Mouse (Mus musculus) forebrain, embryonic 11.5 days (tissue): ENCODE measurements at regions not wholly inside any gene's neighbourhood (a gene's known extent, or its start where the extent isn't known, plus 50 kb on each side); places are given as distances from the start of the nearest gene placed in this dataset.

Source experiments
- ATAC-seq: fragments of 200-750 bp; cut with Nextera tagmentation; replicated peaks from 2 replicates; pipeline ENCODE4 v1.8.0; 2017; ENCODE audit warnings: moderate TSS enrichment; ENCODE audit not compliant: low FRiP score
- DNase-seq: peaks from one replicate; pipeline ENCODE4 v3.0.0-alpha.2; 2017; ENCODE audit warnings: low spot score
- H3K27ac ChIP-seq: fragments of 300-500 bp; sonication (generic); 2 replicates; pipeline ENCODE4 v1.5.1; 2014; ENCODE audit warnings: low read depth, low read length
- H3K27me3 ChIP-seq: fragments of 300-500 bp; sonication (generic); 2 replicates; pipeline ENCODE4 v1.6.1; 2014; ENCODE audit warnings: mild to moderate bottlenecking, low read length, mixed read lengths; ENCODE audit not compliant: control insufficient read depth, insufficient read depth
- H3K36me3 ChIP-seq: fragments of 300-500 bp; sonication (generic); 2 replicates; pipeline ENCODE4 v1.6.1; 2014; ENCODE audit warnings: mild to moderate bottlenecking, low read length, moderate library complexity, mixed read lengths; ENCODE audit not compliant: control insufficient read depth, insufficient read depth
- H3K4me1 ChIP-seq: fragments of 300-500 bp; sonication (generic); replicated peaks from 2 replicates; pipeline ENCODE4 v1.6.1; 2014; ENCODE audit warnings: low read length, mixed read lengths; ENCODE audit not compliant: control insufficient read depth, insufficient read depth
- H3K4me2 ChIP-seq: fragments of 300-500 bp; sonication (generic); 2 replicates; pipeline ENCODE4 v1.6.1; 2014; ENCODE audit warnings: low read depth, mild to moderate bottlenecking, low read length, moderate library complexity, mixed read lengths; ENCODE audit not compliant: severe bottlenecking
- H3K4me3 ChIP-seq: fragments of 300-500 bp; sonication (generic); 2 replicates; pipeline ENCODE4 v1.5.1; 2014; ENCODE audit warnings: low read depth, low read length
- H3K9ac ChIP-seq: fragments of 300-500 bp; sonication (generic); 2 replicates; pipeline ENCODE4 v1.6.1; 2014; ENCODE audit warnings: low read length
- H3K9me3 ChIP-seq: fragments of 300-500 bp; sonication (generic); 2 replicates; pipeline ENCODE4 v1.6.1; 2016; ENCODE audit warnings: low read length, mixed read lengths; ENCODE audit not compliant: control insufficient read depth
- WGBS: fragments of 180-500 bp; shearing (Covaris S2); extraction: QIAGEN DNeasy Blood & Tissue Kit; methylation state at CpG from one replicate; pipeline ENCODE4 v1.1.7; 2014; 5-methylcytosine and 5-hydroxymethylcytosine counted together

DNA sequence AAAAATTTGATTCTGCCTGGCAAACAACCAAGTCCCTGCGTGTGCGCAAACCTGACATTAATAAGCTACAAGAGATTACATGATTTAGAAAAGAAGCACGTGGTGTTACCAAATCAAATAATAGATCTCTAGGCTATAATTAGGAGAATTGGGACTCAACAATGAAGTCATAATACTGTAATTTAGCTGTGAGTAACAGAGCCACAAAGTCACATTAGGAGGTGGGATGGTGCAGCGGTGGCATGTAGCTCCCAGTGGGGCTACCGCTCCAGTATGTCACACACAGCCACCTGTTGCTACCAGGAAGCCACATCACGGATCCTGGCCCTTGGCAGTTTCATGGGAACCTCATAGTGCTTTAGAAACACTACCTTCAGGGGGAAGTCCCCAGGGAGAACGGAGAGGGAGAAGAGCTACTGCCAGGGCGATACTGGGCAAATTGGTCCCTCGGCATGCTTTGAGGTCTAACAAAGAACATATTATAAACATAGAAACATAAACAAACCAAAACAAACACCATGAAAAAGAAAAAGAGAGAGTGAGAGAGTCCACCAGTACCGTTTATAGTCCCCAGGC lies 551.2 kb downstream of the Insc start:
- Histone ChIP-seq H3K36me3 (no peaks in the 10 kb centered on the region), H3K9me3 (no peaks in the 10 kb centered on the region), H3K4me3 (no peak overlapping the region), H3K9ac (no peak overlapping the region), H3K4me1 (no peaks in the 10 kb centered on the region), H3K27me3 (no peaks in the 10 kb centered on the region), H3K4me2 (no peak overlapping the region), H3K27ac (no peak overlapping the region)
- WGBS, result 69% methylated on average over 10 of the region's 10 CpGs
- DNase-seq, result no peak
- no peak for ATAC-seq

DNA sequence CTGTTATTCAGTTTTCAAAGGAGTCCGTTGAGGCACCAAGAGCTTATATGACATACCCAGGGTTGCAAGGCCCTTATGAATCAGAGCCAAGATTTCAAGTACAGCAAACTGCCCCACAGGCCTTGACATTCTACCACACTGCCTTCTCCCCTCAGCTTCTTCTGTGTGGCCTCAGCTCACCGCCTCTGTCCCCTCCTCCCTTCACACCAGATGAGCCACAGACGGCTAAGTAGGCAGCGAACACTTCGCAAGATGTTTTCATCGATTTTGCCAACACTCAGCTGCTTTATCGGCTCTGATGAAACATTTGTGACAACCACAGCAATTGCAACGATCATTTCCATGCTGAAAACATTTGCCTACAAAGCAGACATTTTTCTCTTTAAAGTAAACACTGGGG lies 556.7 kb downstream of the Insc start:
- no peaks in the 10 kb centered on the region for H3K27me3 ChIP-seq
- no peak for DNase-seq

DNA sequence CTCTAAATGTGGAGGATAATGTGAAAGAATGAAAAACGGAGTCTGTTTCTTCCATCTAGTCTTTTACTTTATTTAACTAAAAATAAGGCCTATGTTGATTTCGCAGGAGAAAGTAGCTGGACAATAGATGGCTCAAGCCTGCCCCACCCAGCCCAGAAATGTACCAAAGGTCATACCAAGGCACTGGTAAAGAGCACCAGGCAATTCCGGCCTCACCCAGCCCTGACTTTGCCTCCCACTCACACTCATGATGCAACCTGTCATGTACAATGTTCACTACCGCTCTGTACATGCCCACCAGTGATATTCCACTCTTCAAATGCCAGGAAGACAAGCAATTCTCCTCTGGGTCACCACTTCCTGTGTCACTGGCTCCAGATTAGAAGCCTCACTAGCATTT lies 564.9 kb downstream of the Insc start:
- whole genome bisulfite sequencing, result 87% methylated on average over 4 of the region's 4 CpGs
- ATAC-seq, result no peak

More for the DNA sequence above, 556.7 kb downstream of the Insc start:
- Histone ChIP-seq H3K9me3 (no peaks in the 10 kb centered on the region), H3K36me3 (no peaks in the 10 kb centered on the region), H3K4me1 (no peaks in the 10 kb centered on the region), H3K9ac (no peak overlapping the region), H3K4me3 (no peak overlapping the region), H3K4me2 (no peak overlapping the region), H3K27ac (no peak overlapping the region)
- no peak for ATAC-seq
- WGBS, result 90% methylated on average over 8 of the region's 8 CpGs

DNA sequence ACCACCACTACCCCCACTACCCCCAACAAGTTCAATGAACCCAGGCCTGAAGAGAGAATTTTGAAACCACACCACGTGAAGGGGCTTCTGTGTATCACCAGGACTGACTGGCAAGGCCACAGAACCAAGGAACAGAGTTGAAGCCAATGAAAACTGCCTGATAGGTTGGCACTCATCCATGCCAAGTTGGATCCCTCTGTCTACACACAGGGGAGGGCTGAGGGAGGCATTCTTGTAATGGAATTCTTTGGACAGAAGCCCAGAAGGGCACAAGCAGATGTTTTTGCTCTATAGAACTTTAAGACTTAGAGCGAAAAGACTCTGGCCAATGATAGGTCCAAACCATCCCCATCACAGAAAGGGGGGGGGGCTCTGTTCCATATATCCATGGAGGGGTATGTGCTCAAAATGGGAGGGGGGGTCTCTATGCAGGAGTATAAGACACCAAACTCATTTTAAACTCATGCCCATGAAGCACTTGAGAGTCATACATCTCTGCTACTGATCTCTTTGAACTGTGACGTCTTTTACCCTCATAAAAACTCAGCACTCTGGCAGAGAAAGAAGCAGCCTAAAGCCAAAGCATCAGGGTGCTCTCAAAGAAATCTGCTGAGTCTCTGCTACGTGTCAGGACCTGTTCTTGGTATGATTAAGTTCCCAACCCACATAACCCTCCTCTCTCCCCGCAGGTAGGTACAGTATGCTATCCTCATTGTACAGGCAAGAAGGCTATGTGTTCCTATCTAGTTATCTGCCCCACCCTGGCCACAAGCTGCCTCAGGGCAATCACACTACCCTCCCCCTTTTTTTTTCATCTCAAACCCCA lies 567.1 kb downstream of the Insc start:
- Histone ChIP-seq H3K36me3 (no peaks in the 10 kb centered on the region), H3K4me2 (no peak overlapping the region), H3K9me3 (no peaks in the 10 kb centered on the region), H3K27ac (no peak overlapping the region), H3K27me3 (no peaks in the 10 kb centered on the region), H3K4me3 (no peak overlapping the region), H3K4me1 (no peaks in the 10 kb centered on the region), H3K9ac (no peak overlapping the region)
- ATAC-seq (no peak), DNase-seq (no peak)
- whole genome bisulfite sequencing, result 74% methylated on average over 5 of the region's 5 CpGs

More for the DNA sequence above, 564.9 kb downstream of the Insc start:
- H3K4me2 ChIP-seq, result no peak overlapping the region
- no peaks in the 10 kb centered on the region for H3K36me3 ChIP-seq
- H3K27ac ChIP-seq, result no peak overlapping the region
- no peak overlapping the region for H3K9ac ChIP-seq
- H3K9me3 ChIP-seq, result no peaks in the 10 kb centered on the region
- no peaks in the 10 kb centered on the region for H3K4me1 ChIP-seq
- no peaks in the 10 kb centered on the region for H3K27me3 ChIP-seq
- DNase-seq, result no peak
- H3K4me3 ChIP-seq, result no peak overlapping the region

DNA sequence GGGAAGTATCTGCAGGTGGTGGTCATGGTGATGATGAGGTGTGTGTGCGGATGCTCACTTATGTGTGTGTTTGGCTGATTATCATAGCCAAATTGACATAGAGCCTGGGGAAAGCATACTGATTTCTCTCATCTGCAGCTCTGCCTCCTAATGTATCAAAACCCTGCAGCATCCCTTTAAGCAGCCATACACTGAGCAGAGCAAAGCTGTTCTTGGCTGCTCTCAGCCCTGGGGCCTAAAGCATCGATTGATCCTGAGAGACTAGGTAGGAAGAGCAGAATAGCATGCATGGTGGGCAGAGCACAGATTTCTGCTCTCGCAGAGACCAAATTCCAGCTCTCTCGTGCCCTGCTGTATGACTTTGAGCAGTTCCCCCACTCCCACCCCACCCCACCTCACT lies 576.0 kb downstream of the Insc start:
- Histone ChIP-seq H3K27me3 (no peaks in the 10 kb centered on the region), H3K27ac (no peak overlapping the region), H3K4me3 (no peak overlapping the region), H3K4me1 (no peaks in the 10 kb centered on the region; the same call in 1 of the 2 replicates), H3K9ac (no peak overlapping the region), H3K4me2 (no peak overlapping the region), H3K36me3 (no peaks in the 10 kb centered on the region), H3K9me3 (no peaks in the 10 kb centered on the region)
- WGBS, result 73% methylated on average over 4 of the region's 4 CpGs
- no peak for DNase-seq
- ATAC-seq, result no peak

DNA sequence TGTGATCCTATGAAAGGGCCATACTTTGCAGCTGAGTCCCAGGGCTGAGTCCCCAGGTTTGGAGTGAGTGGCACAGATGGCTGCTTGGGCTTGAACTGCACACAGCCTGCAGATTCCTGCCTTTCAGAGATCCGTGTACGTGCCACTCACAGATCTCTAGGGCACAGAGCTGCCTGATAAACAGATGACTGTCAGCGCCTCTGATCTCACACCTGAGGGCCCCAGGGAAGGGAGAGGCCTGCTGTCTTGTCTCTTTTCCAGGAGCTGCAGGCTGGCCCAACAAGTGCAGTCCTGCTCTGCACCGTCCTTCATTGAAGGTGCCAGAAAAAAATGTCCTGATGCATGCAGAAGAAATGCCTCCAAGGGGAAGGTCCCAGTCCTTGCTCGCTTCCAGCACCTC lies 579.5 kb downstream of the Insc start:
- 74% methylated on average over 5 of the region's 5 CpGs for WGBS
- no peak for DNase-seq
- ATAC-seq, result no peak
- H3K4me2 ChIP-seq, result no peak overlapping the region
- no peaks in the 10 kb centered on the region for H3K27me3 ChIP-seq
- H3K9ac ChIP-seq, result no peak overlapping the region
- no peaks in the 10 kb centered on the region; the same call in 1 of the 2 replicates for H3K4me1 ChIP-seq
- H3K36me3 ChIP-seq, result no peaks in the 10 kb centered on the region
- no peak overlapping the region for H3K4me3 ChIP-seq
- no peak overlapping the region for H3K27ac ChIP-seq
- no peaks in the 10 kb centered on the region for H3K9me3 ChIP-seq

DNA sequence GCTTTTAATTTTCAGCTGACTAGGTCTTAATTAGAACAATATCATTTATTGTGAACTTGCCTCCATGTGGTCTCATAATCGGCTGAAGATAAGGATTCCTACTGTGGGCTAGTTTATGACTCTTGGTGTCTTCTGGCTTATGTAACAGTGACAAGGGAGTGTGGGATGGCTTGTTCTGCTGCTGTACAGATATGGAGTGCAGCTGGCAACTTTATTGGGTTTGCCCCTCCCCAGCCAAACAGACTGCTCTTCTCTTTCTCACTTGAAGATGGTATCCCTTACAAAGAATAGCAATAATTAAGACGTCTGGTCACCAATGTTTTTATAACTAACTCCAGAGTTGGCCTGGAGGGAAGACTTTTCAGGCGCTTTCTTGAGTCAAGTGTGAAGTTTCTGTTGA lies 584.8 kb downstream of the Insc start:
- no peaks in the 10 kb centered on the region for H3K36me3 ChIP-seq
- H3K27me3 ChIP-seq, result no peaks in the 10 kb centered on the region
- no peak overlapping the region for H3K4me3 ChIP-seq
- no peak overlapping the region for H3K27ac ChIP-seq
- no peak overlapping the region for H3K9ac ChIP-seq
- 72% methylated on average over 3 of the region's 3 CpGs for WGBS
- no peak for DNase-seq
- H3K9me3 ChIP-seq, result no peaks in the 10 kb centered on the region
- no peak overlapping the region for H3K4me2 ChIP-seq
- no peaks in the 10 kb centered on the region for H3K4me1 ChIP-seq
- ATAC-seq, result no peak

DNA sequence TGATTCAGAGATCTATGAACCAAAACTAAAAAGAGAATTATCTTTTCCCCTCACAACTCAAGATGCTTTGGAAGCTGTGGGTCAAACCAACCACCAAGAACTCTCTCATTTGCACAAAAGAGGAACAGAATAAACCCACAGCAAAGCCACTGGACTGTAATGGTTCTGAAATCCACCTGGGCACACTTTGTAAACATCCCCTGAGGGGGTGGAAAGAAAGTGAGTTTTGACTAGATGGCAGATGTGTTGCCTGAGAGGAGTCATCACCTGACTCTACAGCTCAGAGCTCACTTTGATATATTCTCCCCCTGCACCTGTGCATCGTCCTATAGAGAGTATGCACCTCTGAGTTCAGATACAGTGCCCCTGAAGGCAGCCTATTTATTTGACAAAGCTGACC lies 588.2 kb downstream of the Insc start:
- no peaks in the 10 kb centered on the region for H3K4me1 ChIP-seq
- no peaks in the 10 kb centered on the region for H3K36me3 ChIP-seq
- no peak overlapping the region for H3K27ac ChIP-seq
- H3K9ac ChIP-seq, result no peak overlapping the region
- ATAC-seq, result no peak
- no peak for DNase-seq
- H3K27me3 ChIP-seq, result no peaks in the 10 kb centered on the region
- no peaks in the 10 kb centered on the region for H3K9me3 ChIP-seq
- WGBS, result 87% methylated on average over 1 of the region's 1 CpGs
- no peak overlapping the region for H3K4me2 ChIP-seq
- H3K4me3 ChIP-seq, result no peak overlapping the region
